Mouse (Mus musculus) cerebellum, adult 2 months (tissue): ENCODE measurements at regions not wholly inside any gene's neighbourhood (a gene's known extent, or its start where the extent isn't known, plus 50 kb on each side); places are given as distances from the start of the nearest gene placed in this dataset.

Source experiments
- DNase-seq, 2 experiments: peaks; one replicate each; pipeline ENCODE4 v3.0.0; 2021
- H3K27ac ChIP-seq: fragments of 200-500 bp; 2 replicates; pipeline ENCODE4 v1.5.1; 2012; ENCODE audit warnings: low read length, control low read depth, inconsistent platforms; ENCODE audit not compliant: insufficient read depth
- H3K27me3 ChIP-seq: fragments of 200-500 bp; 2 replicates; pipeline ENCODE4 v1.6.1; 2012; ENCODE audit warnings: inconsistent platforms, mild to moderate bottlenecking, low read length, moderate library complexity; ENCODE audit not compliant: control insufficient read depth, insufficient read depth
- H3K4me1 ChIP-seq: fragments of 200-500 bp; 2 replicates; pipeline ENCODE4 v1.6.1; 2011; ENCODE audit warnings: low read length; ENCODE audit not compliant: control insufficient read depth, insufficient read depth
- H3K4me3 ChIP-seq: fragments of 200-500 bp; replicated peaks from 2 replicates; pipeline ENCODE3; 2011; ENCODE audit warnings: mild to moderate bottlenecking, low read depth, low read length, control low read depth; ENCODE audit not compliant: insufficient read depth
- CTCF ChIP-seq: fragments of 200-500 bp; IDR thresholded peaks from 2 replicates; pipeline ENCODE4 v1.5.1; 2011; ENCODE audit warnings: low read depth, mild to moderate bottlenecking, control low read depth, low read length, moderate library complexity, borderline replicate concordance; ENCODE audit not compliant: insufficient read depth
- POLR2A ChIP-seq: fragments of 200-500 bp; IDR thresholded peaks from 2 replicates; pipeline ENCODE4 v1.6.1; 2011; ENCODE audit warnings: low read length, control low read depth, borderline replicate concordance; ENCODE audit not compliant: insufficient read depth
- WGBS: fragments of 180-500 bp; shearing (Covaris S2); methylation state at CpG from one replicate; pipeline ENCODE4 v1.1.7; 2018; 5-methylcytosine and 5-hydroxymethylcytosine counted together

GRCm38 (mm10) chr6:58752496-58752895 lies 78.8 kb upstream of the Herc3 start:
- H3K27ac ChIP-seq: no peak overlapping the region
- H3K4me3 ChIP-seq: no peak overlapping the region
- no peaks in the 10 kb centered on the region for H3K27me3 ChIP-seq
- DNase-seq: no peak
- no peak for TF ChIP-seq POLR2A
- TF ChIP-seq CTCF: no peak
- 93% methylated on average over 4 of the region's 4 CpGs for WGBS
- H3K4me1 ChIP-seq: no peaks in the 10 kb centered on the region

- TF ChIP-seq CTCF (no peak), POLR2A (no peak)
- no peak for DNase-seq
- H3K4me1 ChIP-seq: no peaks in the 10 kb centered on the region
- no peak overlapping the region for H3K27ac ChIP-seq
- WGBS: 73% methylated on average over 2 of the region's 2 CpGs
- no peak overlapping the region for H3K4me3 ChIP-seq
- no peaks in the 10 kb centered on the region for H3K27me3 ChIP-seq
Measured at GRCm38 (mm10) chr6:58756309-58757015, 74.8 kb upstream of the Herc3 start.

- no peak overlapping the region for H3K27ac ChIP-seq
- WGBS: 91% methylated on average over 4 of the region's 4 CpGs
- H3K27me3 ChIP-seq: no peaks in the 10 kb centered on the region
- no peak overlapping the region for H3K4me3 ChIP-seq
- TF ChIP-seq CTCF (no peak), POLR2A (no peak)
- H3K4me1 ChIP-seq: no peaks in the 10 kb centered on the region
- no peak for DNase-seq
Measured at GRCm38 (mm10) chr6:58757339-58757738, 73.9 kb upstream of the Herc3 start.

- WGBS: 20% methylated on average over 8 of the region's 8 CpGs
- Histone ChIP-seq H3K4me3 (no peak overlapping the region), H3K4me1 (no peaks in the 10 kb centered on the region), H3K27ac (no peak overlapping the region), H3K27me3 (no peaks in the 10 kb centered on the region)
- DNase-seq: peak; percentile 38 to 64
- TF ChIP-seq CTCF: peak; percentile 61; the same call in 1 of the 2 replicates
- TF ChIP-seq POLR2A: no peak
Measured at GRCm38 (mm10) chr6:58770654-58771218, 60.5 kb upstream of the Herc3 start.

GRCm38 (mm10) chr6:58772014-58772413 lies 59.3 kb upstream of the Herc3 start:
- 2% methylated on average over 1 of the region's 1 CpGs for WGBS
- no peaks in the 10 kb centered on the region for H3K4me1 ChIP-seq
- TF ChIP-seq POLR2A (no peak), CTCF (peak; percentile 32; the same call in 1 of the 2 replicates)
- peak in 1 of 2 experiments; percentile 12 for DNase-seq
- no peak overlapping the region for H3K27ac ChIP-seq
- no peaks in the 10 kb centered on the region for H3K27me3 ChIP-seq
- H3K4me3 ChIP-seq: no peak overlapping the region
